Mouse (Mus musculus) hindbrain, embryonic 16.5 days (tissue): ENCODE results near the gene Setx. TPM values are rescaled to one million over a fixed set of nuclear protein-coding genes. Genes with fewer than 3 reads are reported as not detected.
A peak's percentile ranks its signal among the peaks of the same experiment; 100 is the strongest.

Experiments used
- ATAC-seq: fragments of 200-750 bp; cut with Nextera tagmentation; 2 replicates; pipeline ENCODE4 v1.8.0; 2017; ENCODE audit warnings: moderate TSS enrichment, moderate library complexity
- H3K27ac ChIP-seq: fragments of 300-500 bp; sonication (generic); 2 replicates; pipeline ENCODE4 v1.5.1; 2014; ENCODE audit warnings: low read depth, mild to moderate bottlenecking, control low read depth, low read length, moderate library complexity
- H3K27me3 ChIP-seq: fragments of 300-500 bp; sonication (generic); replicated peaks from 2 replicates; pipeline ENCODE4 v1.6.1; 2014; ENCODE audit warnings: low read length; ENCODE audit not compliant: control insufficient read depth, insufficient read depth
- H3K36me3 ChIP-seq: fragments of 300-500 bp; sonication (generic); 2 replicates; pipeline ENCODE4 v1.6.1; 2014; ENCODE audit warnings: mild to moderate bottlenecking, low read length, moderate library complexity, mixed read lengths; ENCODE audit not compliant: control insufficient read depth, insufficient read depth
- H3K4me1 ChIP-seq: fragments of 300-500 bp; sonication (generic); 2 replicates; pipeline ENCODE4 v1.6.1; 2014; ENCODE audit warnings: low read depth, low read length; ENCODE audit not compliant: control insufficient read depth, insufficient read depth
- H3K4me2 ChIP-seq: fragments of 300-500 bp; sonication (generic); 2 replicates; pipeline ENCODE4 v1.6.1; 2014; ENCODE audit warnings: mild to moderate bottlenecking, low read length, control low read depth, moderate library complexity
- H3K4me3 ChIP-seq: fragments of 300-500 bp; sonication (generic); 2 replicates; pipeline ENCODE4 v1.5.1; 2014; ENCODE audit warnings: mild to moderate bottlenecking, low read length, control low read depth, moderate library complexity
- H3K9ac ChIP-seq: fragments of 300-500 bp; sonication (generic); 2 replicates; pipeline ENCODE4 v1.6.1; 2014; ENCODE audit warnings: low read depth, mild to moderate bottlenecking, control low read depth, low read length, moderate library complexity
- H3K9me3 ChIP-seq: fragments of 300-500 bp; sonication (generic); 2 replicates; pipeline ENCODE4 v1.6.1; 2014; ENCODE audit warnings: mild to moderate bottlenecking, low read length, moderate library complexity; ENCODE audit not compliant: control insufficient read depth
- WGBS: fragments of 180-500 bp; shearing (Covaris S2); extraction: QIAGEN DNeasy Blood & Tissue Kit; methylation state at CpG from one replicate; pipeline ENCODE4 v1.1.7; 2014; 5-methylcytosine and 5-hydroxymethylcytosine counted together
- polyA plus RNA-seq: library from polyadenylated mRNA; unstranded; fragments of >200 nt; fragmentation: Nextera tagmentation; extraction: Ambion mirVana; gene quantifications from 2 replicates; pipeline ENCODE4 v1.2.1, GENCODE M21; 2015

The Setx gene
- polyA plus RNA-seq, 1 experiment from 2014 or later: 10.2 TPM

GRCm38 (mm10) chr2:29226671-29227070 is 102.7 kb downstream of the Setx start:
- Histone ChIP-seq H3K4me3 (no peak overlapping the region), H3K27ac (no peak overlapping the region), H3K9ac (no peak overlapping the region), H3K9me3 (no peaks in the 10 kb centered on the region), H3K4me1 (0 out of 2 replicates have a peak, but pooled peaks cover 2% of the 10 kb centered on the region), H3K36me3 (no peaks in the 10 kb centered on the region), H3K4me2 (no peak overlapping the region), H3K27me3 (no peaks in the 10 kb centered on the region)
- WGBS: 74% methylated on average over 4 of the region's 4 CpGs
- ATAC-seq: no peak

- Histone ChIP-seq H3K4me3 (no peak overlapping the region), H3K9ac (0 out of 2 replicates have a peak overlapping the region, but pooled peaks have one; percentile 22), H3K4me1 (0 out of 2 replicates have a peak, but pooled peaks cover 2% of the 10 kb centered on the region), H3K4me2 (no peak overlapping the region), H3K27ac (peak overlapping the region; percentile 34; the same call in 1 of the 2 replicates), H3K27me3 (no peaks in the 10 kb centered on the region), H3K9me3 (no peaks in the 10 kb centered on the region), H3K36me3 (no peaks in the 10 kb centered on the region)
- peak; percentile 56 for ATAC-seq
- 44% methylated on average over 9 of the region's 9 CpGs for WGBS
Measured at GRCm38 (mm10) chr2:29230191-29230835, 106.3 kb downstream of the Setx start.

Other genes starting within 250 kb of the Setx start
- 27.3 and 29.3 TPM in 2 replicates for gene Barhl1, start 207.5 kb upstream of the Setx start, polyA plus RNA-seq
- gene Cfap77, start 69.1 kb upstream of the Setx start, polyA plus RNA-seq: 0.65 and 1.0 TPM in 2 replicates
- gene Ttf1, start 63.9 kb upstream of the Setx start, polyA plus RNA-seq: 6.7 and 7.7 TPM in 2 replicates
- 3.5 and 4.1 TPM in 2 replicates for gene Ntng2, start 128.8 kb downstream of the Setx start, polyA plus RNA-seq
- 60.2 and 63.3 TPM in 2 replicates for gene Med27, start 222.6 kb downstream of the Setx start, polyA plus RNA-seq